Mouse (Mus musculus) common myeloid progenitor, adult 5-6 weeks (primary cell): ENCODE results near the gene Brk1. TPM values are rescaled to one million over a fixed set of nuclear protein-coding genes. Genes with fewer than 3 reads are reported as not detected.

Experiments used
- ATAC-seq: replicated peaks from 2 replicates; pipeline ENCODE4 v1.8.0; 2016; ENCODE audit warnings: low read depth, mild to moderate bottlenecking, moderate TSS enrichment, inconsistent platforms; ENCODE audit not compliant: poor library complexity, severe bottlenecking
- total RNA-seq: library from RNA; stranded (forward); fragments of 200-1000, 187-1606 nt; gene quantifications from 2 replicates; pipeline ENCODE4 v1.2.3, GENCODE M21; 2017

The Brk1 gene
- total RNA-seq = 115 and 131 TPM in 2 replicates

DNA sequence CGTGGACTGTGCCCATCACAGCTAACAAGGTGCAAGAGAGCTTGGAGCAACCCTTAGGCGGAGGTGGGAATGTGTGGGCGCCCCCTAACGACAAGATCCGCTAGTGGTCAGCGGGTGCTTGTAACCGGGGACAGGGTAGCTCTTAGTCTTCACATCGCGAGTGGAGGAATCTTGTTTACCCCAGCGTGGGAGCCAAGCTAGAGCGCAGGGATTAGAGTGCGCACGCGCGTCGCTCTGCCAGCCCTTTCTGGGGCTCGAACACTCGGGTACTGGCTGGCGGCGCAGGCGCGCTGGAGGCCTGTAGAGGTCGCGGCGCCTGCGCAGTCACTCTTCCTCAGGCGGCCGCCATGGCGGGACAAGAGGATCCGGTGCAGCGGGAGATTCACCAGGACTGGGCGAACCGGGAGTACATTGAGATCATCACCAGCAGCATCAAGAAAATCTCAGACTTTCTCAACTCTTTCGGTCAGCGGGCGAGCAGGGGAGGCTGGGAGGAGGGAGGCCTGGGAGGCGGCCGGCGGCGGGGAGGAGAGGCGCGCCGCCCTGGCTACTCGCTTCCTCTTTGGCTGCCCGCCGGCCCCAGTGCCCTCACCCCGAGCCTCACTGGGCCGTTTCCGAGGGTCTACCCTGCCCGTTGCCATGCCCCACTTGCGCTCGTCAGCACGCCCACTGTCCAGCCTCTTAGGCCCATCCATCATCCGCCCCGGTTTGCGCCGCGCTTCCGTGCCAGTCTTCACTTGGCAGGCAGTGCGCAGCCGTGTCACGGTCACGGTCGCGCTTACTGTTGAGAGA, at the start of gene Brk1:
TSS of gene Brk1 (plus strand) at position 341 of the 792 bp plus-strand sequence.
- ATAC-seq = peak; percentile 82

DNA sequence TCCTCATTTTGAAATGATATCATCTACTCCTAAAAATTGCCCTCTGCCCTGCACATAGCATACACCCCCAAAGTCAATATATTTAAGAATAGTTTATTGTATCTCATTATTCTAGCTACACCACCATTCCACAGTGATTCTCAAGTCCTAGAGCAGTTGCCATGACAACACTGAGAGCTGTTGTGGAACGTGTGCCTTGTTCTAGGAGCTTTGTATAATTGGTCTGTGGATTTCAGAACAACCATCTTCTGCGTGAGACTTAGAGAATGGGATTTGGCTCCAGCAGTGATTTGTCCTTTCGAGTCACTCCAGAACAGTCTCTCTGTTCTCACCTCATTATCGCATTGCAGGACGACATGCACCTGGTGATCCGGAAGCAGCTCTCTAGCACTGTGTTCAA, 44.8 kb upstream of the Brk1 start:
- no peak for ATAC-seq

DNA sequence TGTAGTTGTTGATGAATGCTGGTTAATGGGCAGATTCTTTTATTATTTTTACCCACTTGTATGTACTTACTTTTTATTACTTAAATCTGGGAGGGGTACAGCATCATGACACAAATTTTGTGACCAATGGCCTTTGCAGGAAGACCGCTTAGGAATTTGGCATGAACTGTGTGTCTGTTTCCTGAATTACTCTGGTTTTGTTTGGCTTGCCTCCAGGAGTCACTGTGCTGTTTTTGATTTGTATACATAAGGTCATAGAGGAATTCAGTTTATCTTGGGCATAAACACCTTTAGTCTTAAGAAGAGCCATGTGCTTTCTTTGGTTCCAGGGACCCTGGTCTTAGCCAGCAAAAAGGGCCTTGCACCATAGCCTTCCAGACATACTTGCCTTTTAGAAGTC, 40.0 kb upstream of the Brk1 start:
- ATAC-seq = no peak

- no peak for ATAC-seq
Observed at GRCm38 (mm10) chr6:113576044-113576443, 28.5 kb upstream of the Brk1 start.

DNA sequence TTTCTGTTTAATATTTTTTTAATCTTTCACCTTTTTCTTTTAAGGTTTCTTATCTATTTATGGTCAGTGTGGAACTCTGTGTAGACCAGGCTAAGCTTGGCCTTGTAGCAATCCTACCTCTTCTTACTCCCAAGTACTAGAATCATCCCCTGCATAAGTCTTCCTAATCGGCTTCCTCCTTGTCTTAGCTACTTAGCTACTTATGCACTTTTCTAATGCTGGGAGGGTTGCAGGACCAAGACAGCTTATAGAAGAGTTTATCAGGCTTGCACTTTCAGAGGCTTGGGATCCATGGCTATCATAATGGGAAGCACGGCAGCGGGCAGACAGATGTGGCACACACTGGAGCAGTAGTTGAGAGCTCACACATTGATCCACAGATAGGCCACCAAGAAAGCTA, 25.3 kb upstream of the Brk1 start:
- ATAC-seq = no peak

GRCm38 (mm10) chr6:113583023-113583422, 21.5 kb upstream of the Brk1 start:
- ATAC-seq = no peak

DNA sequence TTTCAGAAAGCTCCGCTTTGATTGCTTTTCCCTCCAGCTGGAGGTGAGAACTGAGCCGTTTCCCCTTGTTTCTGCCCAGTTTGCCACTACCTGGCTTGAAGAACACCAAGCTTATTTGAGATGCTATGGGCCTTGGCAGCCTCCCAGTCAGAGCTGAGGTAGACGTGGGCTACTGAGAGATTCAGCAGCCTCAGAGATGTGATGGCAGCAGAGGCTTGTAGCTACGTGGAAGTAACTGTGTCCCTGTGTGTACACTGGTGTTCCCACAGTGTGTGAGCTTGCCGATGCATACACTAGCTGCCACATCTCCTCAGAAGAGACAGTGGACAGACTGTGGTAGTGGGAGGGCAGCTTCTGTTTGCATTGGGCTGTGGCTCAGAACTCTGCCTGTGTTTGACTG, 19.5 kb upstream of the Brk1 start:
- no peak for ATAC-seq

- no peak for ATAC-seq
Observed at GRCm38 (mm10) chr6:113586466-113587183, 17.9 kb upstream of the Brk1 start.

- ATAC-seq = no peak
Observed at GRCm38 (mm10) chr6:113592637-113593036, 11.9 kb upstream of the Brk1 start.

GRCm38 (mm10) chr6:113597945-113598344, 6.6 kb upstream of the Brk1 start:
- ATAC-seq = no peak

DNA sequence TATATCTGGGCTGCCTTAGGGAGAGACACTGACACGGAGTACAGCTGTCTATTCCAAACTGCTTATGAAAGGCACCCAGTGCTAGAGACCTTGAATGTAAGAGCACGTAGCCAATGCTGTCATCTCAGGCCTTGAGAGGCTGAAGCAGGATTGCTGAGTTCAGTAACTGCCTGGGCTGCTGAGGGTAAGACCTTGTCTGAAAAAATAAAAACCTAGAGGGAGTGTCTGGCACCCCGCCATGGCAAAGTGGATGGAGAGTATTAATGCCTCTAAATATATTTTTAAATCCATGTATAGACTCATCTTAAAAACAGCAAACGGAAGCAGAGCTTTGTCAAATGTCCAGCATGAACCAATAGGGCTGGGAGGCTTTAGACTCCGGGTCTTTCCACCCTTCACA, 4.7 kb upstream of the Brk1 start:
- ATAC-seq = no peak

DNA sequence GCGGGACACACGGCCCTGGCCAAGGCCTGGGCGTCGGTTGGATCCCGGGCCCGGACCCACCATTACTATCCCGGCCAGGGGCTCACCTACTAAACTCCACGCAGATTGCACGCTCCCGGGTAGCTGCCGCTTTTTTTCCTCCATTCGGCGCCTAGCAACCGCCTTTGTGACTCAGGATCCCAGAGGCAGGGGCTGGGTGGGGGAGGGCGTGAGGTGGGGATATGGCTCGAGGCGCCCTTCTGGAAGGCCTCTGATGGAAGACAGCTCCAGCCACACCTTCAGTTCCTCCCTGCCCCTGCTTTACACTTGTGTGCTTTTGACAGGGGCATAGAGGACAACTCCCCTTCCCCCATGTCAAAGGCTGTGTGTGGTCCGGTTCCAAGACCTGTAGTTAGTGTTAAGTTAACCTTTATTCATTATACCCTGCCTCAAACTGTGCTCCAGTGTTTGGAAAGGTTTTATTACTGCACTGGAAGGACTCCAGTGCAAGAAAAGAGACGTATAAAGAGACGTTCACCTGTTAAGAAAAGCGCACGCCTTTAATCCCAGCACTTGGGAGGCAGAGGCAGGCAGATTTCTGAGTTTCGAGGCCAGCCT, 3.9 kb upstream of the Brk1 start, which contains the start of gene Fancd2os:
TSS of gene Fancd2os (minus strand) at position 173 of the 597 bp plus-strand sequence.
- no peak for ATAC-seq

- ATAC-seq = 0 out of 2 replicates have a peak, but pooled peaks have one; percentile 4
Observed at GRCm38 (mm10) chr6:113602821-113603220, 1.8 kb upstream of the Brk1 start.

- no peak for ATAC-seq
Observed at GRCm38 (mm10) chr6:113603993-113604392, 579 bp upstream of the Brk1 start.

DNA sequence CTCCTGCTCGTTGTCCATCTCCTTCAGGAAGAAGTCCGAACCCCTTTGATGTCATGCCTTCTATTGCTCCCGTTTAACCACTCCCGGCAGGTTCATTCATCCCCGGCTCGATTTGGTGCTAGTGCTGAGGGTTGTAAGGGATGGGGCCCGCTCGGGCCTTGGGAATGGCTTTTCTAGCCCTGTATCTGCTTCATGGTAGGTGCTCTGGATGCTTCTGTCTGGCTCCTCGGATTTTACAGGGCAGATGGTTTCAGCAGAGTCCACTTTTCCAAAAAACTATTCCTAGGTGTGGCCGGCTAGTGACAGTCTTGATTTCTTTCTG, 613 bp downstream of the Brk1 start:
- no peak for ATAC-seq

- no peak for ATAC-seq
Observed at GRCm38 (mm10) chr6:113608871-113609270, 4.3 kb downstream of the Brk1 start.

GRCm38 (mm10) chr6:113609293-113609692, 4.7 kb downstream of the Brk1 start:
- no peak for ATAC-seq

- no peak for ATAC-seq
Observed at GRCm38 (mm10) chr6:113612258-113612969, 7.8 kb downstream of the Brk1 start.

GRCm38 (mm10) chr6:113614152-113614551, 9.6 kb downstream of the Brk1 start:
- ATAC-seq = no peak

DNA sequence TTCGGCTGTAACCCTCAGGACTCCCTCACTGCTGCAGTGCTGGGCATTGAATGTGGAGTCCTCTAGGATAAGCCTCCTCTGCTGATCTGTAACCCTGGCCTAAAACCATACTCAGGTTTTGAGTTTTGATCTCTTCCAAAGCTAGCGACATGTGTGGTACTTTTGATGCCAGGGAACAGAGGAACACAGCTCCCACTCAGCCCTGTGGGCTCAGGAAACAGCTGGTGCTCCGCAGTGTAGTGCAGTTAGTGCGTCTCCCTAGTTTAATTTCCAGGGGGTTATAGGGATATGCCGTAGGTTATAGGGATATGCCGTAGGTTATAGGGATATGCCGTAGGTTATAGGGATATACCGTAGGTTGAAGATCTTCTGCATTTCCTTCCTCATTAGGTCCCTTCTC, 10.4 kb downstream of the Brk1 start:
- ATAC-seq = no peak

- no peak for ATAC-seq
Observed at GRCm38 (mm10) chr6:113615489-113615888, 10.9 kb downstream of the Brk1 start.
